Mouse (Mus musculus) testis, adult 2 months (tissue): ENCODE results near the gene Tpbgl.

ENCODE experiments used
- CTCF ChIP-seq: fragments of 200-500 bp; IDR thresholded peaks from 2 replicates; pipeline ENCODE4 v1.5.1; 2012; ENCODE audit warnings: low read depth, mild to moderate bottlenecking, inconsistent platforms, low read length, moderate library complexity; ENCODE audit not compliant: control insufficient read depth, insufficient read depth, insufficient replicate concordance
- POLR2A ChIP-seq: fragments of 200-500 bp; IDR thresholded peaks from 2 replicates; pipeline ENCODE4 v1.6.1; 2012; ENCODE audit warnings: low read depth, mild to moderate bottlenecking, inconsistent platforms, low read length, moderate library complexity; ENCODE audit not compliant: control insufficient read depth

DNA sequence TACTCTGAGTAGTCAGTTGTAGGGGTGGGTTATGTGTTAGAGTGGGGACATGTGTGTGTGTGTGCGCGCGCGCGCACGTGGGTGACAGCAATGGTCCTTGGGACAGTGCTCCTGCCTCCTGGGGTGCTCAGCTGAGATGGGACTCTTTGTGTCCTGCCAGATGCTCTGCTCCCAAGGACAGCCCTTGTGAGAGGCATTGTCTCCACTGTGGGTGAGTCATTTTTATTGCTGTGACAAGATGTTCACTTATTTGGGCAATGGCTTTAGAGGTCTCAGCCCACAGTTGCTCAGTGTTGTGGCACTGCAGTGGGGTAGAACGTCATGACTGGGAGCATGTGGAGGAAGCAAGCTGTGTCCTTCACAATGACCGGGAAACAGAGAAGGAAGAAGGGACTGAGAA, 40.9 kb downstream of the Tpbgl start:
- TF ChIP-seq CTCF (no peak), POLR2A (no peak)
